Mouse (Mus musculus): ENCODE data around the gene Ankrd54. TPM values are rescaled to one million over a fixed set of nuclear protein-coding genes. Genes with fewer than 3 reads are reported as not detected.

Ankrd54 gene
- 1 to 10 TPM; 3.6 to 4.4 TPM for total RNA-seq (2021)
- long read RNA-seq, experiment 1, transcript Ankrd54-201 (8 exons, 1,904 nt) = major isoform, 9 of 12 reads
- long read RNA-seq, experiment 1, partial matches to known transcripts = 1 of 12 reads
- long read RNA-seq, experiment 1, other reads (novel, unspliced or antisense) = 2 of 12 reads
- long read RNA-seq, experiment 2, transcript Ankrd54-201 (8 exons, 1,904 nt) = major isoform, 13 of 21 reads
- long read RNA-seq, experiment 2, partial matches to known transcripts = 4 of 21 reads
- long read RNA-seq, experiment 2, other reads (novel, unspliced or antisense) = 3 of 21 reads

DNA sequence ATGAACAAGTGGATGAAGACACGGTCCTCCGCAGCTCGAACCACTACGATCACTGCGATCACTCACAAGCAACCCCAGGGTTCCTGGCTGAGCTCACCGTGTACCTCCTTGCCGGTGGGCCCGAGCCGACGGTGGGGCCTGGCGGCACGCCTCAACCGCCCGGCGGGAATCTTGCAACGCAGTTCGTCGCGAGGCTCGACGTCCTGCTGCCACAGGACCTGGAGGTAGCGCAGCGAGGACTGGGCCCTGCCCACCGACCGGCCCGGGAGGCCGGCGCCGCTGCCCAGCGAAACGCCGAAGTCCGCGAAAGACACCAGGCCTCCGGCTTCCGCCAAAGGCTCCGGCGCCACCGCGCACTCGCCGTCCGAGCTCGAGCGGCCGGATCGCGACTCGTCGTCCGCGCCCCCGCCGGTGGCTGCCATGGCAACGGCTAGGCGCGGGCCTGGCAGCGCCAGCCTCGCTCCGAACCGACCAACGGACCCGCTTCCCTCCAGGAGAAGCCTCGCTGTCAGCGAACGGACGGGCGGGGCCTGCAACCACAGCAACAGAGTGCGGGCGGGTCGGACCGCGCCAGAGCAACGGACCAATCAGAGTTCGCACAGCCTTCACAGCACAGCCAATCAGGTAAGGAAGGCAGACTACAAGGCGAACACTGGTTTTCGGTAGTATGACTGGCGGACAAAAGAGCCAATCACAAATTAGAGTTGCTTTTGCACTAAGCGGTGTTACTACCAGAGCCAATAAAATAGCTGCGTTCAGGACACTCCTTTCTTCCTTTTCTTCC lies at the start of gene Ankrd54:
Ankrd54 (minus strand) TSS at position 518 of the 784 bp plus-strand sequence.
- DNase-seq = peak; percentile 99

DNA sequence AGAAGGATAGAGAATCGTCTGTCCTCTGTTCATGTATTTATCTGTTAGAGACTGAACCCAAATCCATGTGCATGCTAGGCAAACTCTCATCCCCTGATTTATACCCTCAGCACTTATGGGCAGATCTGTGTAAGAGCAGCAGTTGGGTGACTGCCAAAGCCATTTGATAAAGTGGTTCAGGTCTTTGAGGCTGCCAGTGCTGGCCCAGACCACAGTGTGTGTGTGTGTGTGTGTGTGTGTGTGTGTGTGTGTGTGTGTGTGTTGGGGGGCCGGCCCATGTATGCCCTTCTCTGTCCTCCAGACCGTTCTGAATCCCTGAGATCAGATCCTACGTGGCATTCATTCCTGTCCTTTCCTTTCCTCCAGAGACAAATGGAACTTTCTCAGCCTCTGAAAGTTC lies 49.1 kb upstream of the Ankrd54 start:
- no peak for DNase-seq

DNA sequence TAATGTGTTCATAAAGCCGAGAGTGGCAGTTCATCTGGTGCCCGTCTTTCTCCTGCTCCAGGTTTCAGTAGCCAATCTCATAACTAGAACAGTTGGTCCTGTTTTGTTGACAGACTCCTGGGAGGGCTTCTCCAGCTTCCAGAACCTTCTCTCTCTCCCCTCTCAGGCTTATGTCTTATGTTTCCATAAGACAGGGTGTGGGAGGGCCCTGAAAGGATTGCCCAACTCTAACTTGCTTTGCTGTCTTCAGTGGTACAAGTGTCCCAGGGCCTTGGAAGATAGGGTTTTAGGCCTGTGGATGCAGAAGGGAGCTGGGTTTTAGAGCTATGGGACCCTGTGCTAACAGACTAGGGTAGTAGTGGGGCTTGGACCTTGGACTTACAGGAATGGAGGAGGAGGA lies 47.8 kb upstream of the Ankrd54 start:
- DNase-seq = no peak

DNA sequence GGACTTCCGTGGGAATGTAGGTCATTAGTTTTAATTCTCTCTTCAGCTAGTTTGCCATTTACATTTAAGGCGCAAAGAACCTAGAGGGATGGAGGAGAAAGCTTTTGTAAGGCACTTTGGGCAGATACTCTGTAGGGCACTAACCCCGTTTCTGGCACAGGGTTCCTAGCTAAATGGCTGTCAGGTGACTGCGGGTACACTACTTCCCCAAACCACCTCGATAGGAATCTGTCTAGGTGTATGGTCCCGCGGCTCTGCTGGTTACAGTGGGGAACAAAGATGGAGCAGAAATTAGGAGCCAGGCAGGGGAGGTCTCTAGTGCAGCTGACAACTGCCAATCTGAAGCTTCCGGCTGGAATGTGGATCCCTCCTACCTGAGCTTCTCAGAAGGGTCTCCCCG lies 47.3 kb upstream of the Ankrd54 start:
- no peak for DNase-seq

DNA sequence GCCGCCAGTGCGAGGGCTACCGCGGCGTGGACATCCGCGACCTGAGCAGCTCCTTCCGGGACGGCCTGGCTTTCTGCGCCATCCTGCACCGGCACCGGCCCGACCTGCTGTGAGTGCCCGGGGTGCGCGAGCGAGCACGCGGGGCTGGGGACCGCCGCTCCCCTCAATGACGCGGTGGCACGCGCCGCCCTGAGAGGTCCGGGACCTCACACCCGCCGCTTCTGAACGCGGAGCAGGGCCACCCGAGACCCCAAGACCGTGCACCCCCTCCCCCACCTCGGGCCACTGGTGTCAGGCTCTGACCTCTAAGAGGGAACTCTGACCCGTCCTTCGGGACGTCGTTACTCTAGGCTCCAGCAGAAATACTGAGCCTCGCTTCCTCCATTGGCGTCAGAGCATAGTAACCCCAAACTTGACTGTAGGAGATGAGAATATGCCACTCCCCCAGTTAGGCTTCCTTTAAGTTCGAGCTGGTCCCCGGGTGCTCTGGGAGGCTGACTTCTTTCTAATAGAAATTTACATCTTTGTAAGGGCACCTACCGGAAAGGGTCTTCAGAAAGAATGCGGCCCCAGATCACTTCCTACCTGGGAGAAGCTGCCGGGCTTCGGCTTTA lies 46.7 kb upstream of the Ankrd54 start:
- no peak for DNase-seq

DNA sequence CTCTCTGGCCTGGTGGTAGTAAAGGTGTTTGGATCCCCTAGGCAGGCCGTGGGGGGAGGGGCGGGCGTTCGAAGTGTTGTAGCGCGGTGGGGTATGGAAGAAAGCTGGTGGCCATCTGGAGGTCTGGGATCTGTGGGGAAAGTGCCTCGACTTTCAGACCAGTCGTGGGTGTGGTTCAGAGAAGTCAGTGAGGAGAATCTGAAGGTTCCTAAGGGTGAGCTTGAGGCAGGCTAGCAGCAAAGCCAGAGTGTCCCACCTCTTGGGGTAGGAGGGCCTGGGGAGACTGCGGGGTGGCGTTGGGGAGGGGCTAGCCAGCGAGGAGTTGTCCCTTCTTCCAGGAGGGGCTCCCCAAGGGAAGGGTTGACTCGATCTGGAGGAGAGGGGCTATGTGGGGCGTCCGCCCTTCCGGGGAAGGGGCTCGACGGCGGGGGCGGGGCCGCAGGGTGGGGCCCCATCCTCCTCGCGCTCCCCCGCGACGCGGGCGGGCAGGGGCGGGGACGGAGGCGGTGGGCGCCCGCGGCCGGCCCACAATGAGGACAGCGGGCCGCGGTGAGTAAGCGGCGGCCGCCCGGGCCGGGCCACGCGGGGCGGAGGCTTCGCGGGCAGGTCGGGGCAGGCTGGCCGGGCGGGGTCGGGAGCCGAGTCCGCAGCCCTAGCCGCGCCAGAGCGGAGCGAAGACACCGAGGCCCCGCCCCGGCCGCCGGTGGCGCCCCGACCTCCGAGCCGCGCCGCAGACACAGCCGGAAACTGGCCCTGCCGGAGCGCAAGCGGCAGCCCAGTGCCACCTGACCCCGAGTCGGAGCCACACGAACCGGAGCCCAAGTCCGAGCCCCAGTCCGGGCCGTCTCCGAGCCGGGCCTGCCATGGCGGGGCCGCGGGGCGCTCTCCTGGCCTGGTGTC lies 46.0 kb upstream of the Ankrd54 start, which contains the start of gene Micall1:
Micall1 (plus strand) TSS at position 478 of the 900 bp plus-strand sequence.
- DNase-seq = peak; percentile 79

DNA sequence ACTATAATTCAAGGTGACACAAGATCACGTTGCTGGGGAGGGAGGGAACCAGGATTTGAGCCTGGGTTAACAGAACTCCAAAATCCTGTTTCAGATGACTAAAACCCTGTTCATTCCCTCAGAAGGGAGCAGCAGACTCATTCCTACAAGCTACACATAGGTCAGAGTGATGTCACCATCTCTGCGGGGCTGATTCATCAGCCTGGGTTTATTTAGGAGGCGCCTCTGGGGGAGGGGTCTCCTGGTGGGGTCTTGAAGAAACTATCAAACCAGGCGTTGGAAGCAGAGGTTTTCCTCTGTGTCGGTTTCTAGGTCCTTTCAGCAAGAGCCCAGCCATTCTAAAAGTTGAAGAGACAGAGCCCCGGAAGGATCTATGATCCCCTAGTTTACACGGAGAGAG lies 45.3 kb upstream of the Ankrd54 start:
- no peak for DNase-seq

DNA sequence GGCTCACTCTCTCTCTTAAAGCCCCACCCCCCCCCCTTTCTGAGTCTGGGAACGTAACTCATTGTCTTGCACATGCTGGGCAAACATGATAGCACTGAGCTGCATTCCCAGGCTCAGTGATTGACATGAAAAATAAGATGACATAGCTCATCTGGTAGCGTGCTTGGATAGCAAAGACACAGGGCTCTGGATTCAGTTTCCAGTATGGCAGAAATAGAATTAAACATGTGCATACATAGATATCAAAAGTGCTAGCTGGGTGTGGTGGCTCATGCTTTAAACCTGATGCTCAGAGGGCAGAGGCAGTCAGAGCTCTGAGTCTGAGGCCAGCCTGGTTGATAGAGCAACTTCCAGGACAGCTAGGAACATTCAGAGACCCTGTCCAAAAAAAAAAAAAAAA lies 43.1 kb upstream of the Ankrd54 start:
- no peak for DNase-seq

DNA sequence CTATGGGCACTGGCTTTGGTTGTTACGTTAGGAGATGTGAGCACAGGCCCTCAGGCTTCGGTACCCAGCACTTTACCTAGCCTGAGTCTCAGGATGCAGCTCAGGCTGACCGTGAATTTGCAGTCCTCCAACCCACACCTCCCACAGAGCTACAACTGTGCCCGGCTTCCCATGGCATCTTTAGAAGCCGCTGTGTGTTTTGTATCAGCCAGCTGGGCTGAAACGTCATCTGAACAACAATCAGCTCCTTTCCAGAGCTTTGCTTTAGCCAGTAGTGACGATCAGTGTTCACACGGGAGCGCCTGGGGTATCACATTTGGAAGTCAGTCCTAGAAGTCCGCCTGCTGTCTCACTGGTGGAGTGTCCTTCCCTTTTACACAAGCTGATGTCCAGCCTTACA lies 40.6 kb upstream of the Ankrd54 start:
- no peak for DNase-seq

DNA sequence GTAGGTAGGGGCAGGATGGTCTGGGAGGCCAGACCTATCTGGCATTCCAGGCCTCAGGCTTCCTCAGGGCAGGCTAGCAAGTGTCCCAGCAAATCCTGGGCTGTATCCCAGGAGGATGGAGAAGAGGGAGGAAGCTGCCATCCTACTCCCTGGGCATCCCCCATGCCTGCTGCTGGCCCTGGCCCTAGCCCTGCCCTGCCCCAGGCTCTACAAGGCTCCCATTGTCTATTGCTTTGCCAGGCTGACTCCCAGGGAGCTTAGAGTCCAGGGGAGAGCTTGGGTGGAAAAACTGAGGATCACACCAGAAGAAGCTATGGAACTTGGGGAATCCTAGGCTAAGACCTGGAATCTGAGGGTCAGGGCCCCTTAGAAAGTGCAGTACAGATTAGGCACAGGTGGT lies 38.8 kb upstream of the Ankrd54 start:
- DNase-seq = no peak

DNA sequence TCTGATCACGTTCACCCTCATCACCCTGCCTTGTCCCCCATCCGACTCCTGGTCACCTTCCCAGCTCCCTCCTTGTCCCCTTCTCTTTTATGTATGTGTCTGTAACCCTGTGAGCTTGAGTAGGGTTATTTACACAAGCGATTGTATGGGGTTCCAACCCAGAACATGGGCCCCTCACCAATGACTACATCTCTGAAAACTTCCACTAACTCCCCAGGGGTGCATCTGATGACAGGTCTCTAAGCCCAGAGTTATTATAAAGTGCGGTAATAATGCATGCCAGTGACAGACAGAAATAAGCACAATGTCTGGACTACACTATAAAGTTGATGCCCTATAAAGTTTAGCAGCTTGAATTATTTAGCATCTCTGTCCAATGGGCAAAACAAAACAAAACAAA lies 37.7 kb upstream of the Ankrd54 start:
- DNase-seq = no peak

DNA sequence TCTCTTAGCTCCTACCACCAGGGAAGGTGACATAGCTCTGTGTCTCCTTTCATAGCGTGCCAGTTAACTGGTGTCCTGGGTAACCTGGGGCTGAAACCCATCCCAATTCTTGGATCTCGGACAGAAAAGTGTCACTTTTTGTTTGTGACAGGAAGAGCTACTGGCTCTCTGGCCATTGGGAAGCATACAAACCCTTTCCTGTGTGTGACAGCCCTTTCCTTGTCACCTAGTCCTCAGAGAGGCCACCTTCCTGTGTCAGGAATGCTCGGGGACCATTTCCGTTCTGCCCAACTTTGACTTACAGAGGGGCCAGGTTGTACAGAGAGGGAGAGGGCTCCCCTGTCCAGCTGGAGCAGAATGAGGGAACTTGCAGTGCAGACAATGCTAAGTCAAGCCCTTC lies 36.8 kb upstream of the Ankrd54 start:
- DNase-seq = no peak

DNA sequence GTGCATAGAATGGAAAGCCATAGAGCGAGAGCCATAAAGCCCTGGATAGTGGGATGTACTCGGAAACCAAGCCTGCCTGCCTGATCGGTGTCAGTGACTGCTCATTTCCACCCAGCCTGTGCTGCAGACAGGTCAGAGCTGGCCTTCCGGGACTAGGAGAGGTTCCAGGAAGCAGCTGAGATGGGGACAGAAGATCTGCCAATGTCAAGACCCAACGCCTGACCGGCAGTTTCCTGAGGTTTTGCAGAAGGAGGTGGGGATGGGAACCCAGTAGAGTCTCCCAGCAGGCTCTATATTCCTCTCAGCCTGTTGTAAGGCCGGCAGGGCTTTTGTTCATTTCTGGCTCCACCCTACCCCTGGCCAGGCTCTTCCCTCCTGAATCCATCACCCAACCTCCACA lies 36.2 kb upstream of the Ankrd54 start:
- DNase-seq = no peak

DNA sequence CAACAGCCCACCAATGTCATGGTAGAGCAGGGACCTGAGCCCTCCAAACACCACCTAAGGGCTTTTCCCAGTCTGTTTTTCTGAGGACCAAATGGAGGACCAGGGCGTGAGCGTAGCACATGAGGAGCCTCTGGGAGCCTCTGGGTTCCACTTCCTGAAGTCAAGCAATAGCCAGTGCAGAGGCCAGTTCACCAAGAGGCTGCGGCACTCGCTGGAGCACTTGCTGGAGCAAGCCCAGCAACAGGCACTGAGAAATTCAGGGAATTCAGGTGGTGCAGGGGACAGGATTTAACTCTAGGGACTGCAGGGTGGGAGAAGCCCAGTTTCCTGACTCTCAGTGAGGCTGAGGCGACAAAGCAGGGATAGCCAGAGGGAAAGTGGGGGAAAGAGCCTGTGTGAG lies 35.5 kb upstream of the Ankrd54 start:
- DNase-seq = no peak

DNA sequence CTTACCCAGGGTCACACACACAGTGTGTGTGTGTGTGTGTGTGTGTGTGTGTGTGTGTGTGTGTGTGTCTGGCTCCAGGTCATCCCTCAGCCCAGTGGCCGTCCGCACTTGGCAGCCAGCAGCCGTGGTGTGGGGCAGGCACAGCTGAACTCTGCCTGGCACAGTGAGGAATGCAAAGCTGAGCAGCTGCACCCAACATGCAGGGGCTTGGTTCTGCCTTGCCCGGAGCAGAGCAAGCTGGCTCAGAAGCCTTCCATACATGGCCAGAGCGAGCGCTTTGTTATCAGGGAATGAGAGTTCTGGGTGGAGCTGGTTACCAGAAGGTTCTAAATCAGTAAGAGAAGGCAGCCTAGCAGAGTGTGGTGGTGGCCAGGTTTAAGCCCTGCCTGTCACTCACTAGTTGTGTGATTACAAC lies 34.9 kb upstream of the Ankrd54 start:
- DNase-seq = peak; percentile 79

DNA sequence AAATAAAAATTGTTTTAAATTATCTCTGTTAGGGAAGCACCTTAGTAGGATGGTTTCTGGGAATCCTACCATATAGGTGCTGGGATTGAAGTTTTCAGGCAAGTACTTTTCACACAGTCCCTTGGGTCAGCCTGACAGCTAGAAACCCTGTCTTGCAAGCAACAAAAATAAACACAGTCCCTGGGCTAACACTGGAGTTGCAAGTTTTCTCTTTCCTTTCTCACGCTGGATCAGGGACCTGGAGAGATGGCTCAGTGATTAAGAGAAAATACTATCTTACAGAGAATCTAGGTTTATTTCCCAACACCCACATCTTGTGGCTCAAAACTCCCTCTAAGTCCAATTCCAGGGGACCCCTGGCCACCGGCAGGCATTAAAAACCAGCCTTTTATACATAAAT lies 34.4 kb upstream of the Ankrd54 start:
- no peak for DNase-seq

DNA sequence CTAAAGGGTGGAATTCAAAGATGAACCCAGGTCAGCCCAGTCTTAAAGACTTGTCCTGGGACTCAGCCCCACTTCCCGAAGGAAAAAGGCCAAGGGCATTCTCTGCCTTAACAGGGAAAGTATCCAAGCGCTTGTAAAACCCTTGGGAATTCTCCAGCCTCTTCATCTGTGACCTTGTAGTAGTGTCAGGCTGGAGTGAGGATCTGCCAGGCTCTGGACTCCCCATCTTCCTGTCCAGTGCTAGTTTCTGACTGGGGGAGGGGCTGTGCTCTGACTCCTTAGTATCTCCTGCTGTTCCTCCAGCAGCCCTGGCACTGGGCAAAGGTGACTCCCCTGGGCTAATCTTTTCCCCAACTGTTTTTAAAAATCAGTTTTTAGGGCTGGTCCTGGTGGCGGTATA lies 33.9 kb upstream of the Ankrd54 start:
- DNase-seq = no peak

DNA sequence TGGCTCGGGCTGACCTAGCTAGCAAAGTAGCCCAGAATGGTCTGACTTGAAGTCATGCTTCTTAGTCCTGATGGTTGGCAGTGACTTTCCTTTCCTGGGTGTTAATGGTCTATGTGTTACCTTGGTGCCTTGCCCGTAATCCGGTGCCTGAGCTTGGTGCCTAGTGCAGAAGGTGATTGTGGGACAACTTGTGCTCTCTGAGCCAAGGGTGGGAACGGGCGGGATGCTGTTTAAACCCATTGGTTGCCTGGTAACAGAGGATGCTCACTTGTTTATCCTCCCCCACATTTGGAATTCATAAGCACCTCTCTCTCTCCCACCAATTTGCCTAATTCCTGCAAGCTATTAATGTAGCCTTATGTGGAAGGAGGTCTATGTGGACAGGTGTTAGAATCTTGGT lies 32.8 kb upstream of the Ankrd54 start:
- no peak for DNase-seq

DNA sequence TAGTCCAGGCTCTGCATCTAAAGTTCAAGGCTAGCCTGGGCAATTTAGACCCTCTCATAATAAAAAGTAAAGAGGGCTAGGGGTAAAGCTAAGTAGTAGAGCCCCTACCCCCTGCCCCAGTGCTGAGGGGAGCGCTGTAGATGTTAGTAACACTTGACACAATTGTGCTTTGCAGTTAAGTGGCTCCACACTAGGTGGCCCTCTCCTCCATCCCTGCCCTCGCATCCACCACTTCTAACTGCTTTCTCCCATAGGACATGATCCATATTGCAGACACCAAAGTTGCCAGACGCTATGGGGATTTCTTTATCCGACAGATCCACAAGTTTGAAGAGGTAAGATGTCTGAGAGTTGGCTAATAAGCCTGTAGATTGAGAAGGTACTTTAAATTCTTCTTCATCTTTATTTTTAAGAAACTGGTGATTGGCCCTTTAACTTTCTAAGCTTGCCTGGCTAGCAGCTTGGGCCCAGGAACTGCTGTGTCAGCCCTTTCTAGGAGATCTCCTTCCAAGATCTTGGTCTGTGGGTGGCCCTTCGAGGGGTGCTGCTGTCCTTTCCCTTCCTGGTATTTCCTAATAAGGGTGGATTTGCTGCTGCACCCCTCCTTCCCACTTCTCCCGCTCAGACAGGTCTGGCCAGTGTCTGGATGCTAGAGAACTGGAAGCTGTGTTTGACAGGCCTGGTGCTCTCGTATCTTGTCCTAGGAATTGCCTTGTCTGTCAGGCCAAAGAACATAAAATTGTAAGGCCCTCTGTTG lies 30.6 kb upstream of the Ankrd54 start:
- DNase-seq = peak; percentile 31

DNA sequence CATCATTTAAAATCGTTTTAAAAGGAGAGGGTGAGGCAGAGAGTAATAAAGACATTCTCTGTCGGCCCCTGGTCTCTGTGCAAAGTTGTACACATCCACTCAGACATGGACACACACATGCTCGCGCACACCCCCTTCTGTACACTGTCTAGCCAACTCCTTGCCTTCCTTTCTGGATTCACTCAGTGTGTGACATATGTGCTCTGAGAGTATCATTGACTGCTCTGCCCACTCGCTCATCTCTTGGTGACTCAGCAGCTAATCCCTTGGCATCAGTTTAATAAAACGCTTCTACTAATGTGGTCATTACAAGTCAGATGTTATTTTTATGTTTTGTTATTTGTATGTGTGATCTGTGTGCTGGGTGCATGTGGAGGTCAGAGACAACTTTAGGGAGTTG lies 29.6 kb upstream of the Ankrd54 start:
- DNase-seq = no peak

DNA sequence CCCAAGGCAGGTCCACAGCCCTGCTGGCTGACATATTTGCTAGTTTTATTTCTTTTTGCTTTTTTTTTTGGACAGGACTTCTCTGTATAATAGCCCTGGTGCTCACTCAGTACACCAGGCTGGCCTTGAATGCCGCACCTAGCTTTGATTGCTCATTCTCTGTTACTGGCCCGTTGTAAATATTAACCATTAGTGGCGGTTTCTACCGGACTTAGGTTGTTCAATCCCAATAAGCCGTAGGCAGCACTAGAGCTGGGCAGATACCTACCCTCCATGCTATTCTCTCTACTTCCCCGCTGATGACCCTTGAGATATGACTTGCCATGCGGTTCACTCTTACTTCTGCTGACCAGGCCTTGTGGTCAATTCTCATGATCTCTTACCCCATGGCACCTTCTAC lies 16.9 kb upstream of the Ankrd54 start:
- no peak for DNase-seq

Data from gastrocnemius, postnatal 25 days (tissue).